Mouse (Mus musculus) heart, postnatal 0 days (tissue): ENCODE data around the gene Atp2c2. TPM values are rescaled to one million over a fixed set of nuclear protein-coding genes. Genes with fewer than 3 reads are reported as not detected.

Experiments used
- ATAC-seq: fragments of 200-750 bp; cut with Nextera tagmentation; 2 replicates; pipeline ENCODE4 v1.8.0; 2017; ENCODE audit warnings: low read depth, moderate number of reproducible peaks, moderate library complexity; ENCODE audit not compliant: insufficient read depth
- DNase-seq: peaks from one replicate; pipeline ENCODE4 v3.0.0-alpha.2; 2016; ENCODE audit warnings: low spot score
- H3K27ac ChIP-seq: fragments of 300-500 bp; sonication (generic); 2 replicates; pipeline ENCODE4 v1.5.1; 2014; ENCODE audit warnings: low read depth, mild to moderate bottlenecking
- H3K27me3 ChIP-seq: fragments of 300-500 bp; sonication (generic); 2 replicates; pipeline ENCODE4 v1.6.1; 2014; ENCODE audit warnings: low read length, mixed read lengths; ENCODE audit not compliant: control insufficient read depth, insufficient read depth
- H3K36me3 ChIP-seq: fragments of 300-500 bp; sonication (generic); replicated peaks from 2 replicates; pipeline ENCODE4 v1.6.1; 2014; ENCODE audit warnings: low read length, mixed read lengths; ENCODE audit not compliant: control insufficient read depth, insufficient read depth
- H3K4me1 ChIP-seq: fragments of 300-500 bp; sonication (generic); 2 replicates; pipeline ENCODE4 v1.6.1; 2014; ENCODE audit warnings: antibody characterized with exemption; ENCODE audit not compliant: control insufficient read depth, insufficient read depth
- H3K4me2 ChIP-seq: fragments of 300-500 bp; sonication (generic); 2 replicates; pipeline ENCODE4 v1.6.1; 2014; ENCODE audit warnings: low read depth, mild to moderate bottlenecking, low read length, moderate library complexity
- H3K4me3 ChIP-seq: fragments of 300-500 bp; sonication (generic); 2 replicates; pipeline ENCODE4 v1.5.1; 2014; ENCODE audit warnings: low read depth, low read length
- H3K9ac ChIP-seq: fragments of 300-500 bp; sonication (generic); replicated peaks from 2 replicates; pipeline ENCODE4 v1.6.1; 2014; ENCODE audit warnings: low read depth, low read length, mixed read lengths
- H3K9me3 ChIP-seq: fragments of 300-500 bp; sonication (generic); replicated peaks from 2 replicates; pipeline ENCODE4 v1.6.1; 2016; ENCODE audit warnings: low read length; ENCODE audit not compliant: control insufficient read depth
- CTCF ChIP-seq: IDR thresholded peaks from 2 replicates; pipeline ENCODE4 v1.5.1; 2016; ENCODE audit warnings: antibody characterized with exemption, control low read depth, low read depth
- EP300 ChIP-seq: IDR thresholded peaks from 2 replicates; pipeline ENCODE4 v1.6.1; 2016; ENCODE audit warnings: antibody characterized with exemption, low read depth
- WGBS: fragments of 180-500 bp; shearing (Covaris S2); extraction: QIAGEN DNeasy Blood & Tissue Kit; methylation state at CpG from one replicate; pipeline ENCODE4 v1.1.7; 2014; 5-methylcytosine and 5-hydroxymethylcytosine counted together
- polyA plus RNA-seq: library from polyadenylated mRNA; unstranded; fragments of >200 nt; fragmentation: Nextera tagmentation; extraction: Ambion mirVana; gene quantifications from 2 replicates; pipeline ENCODE4 v1.2.1, GENCODE M21; 2015
- total RNA-seq: library from RNA; depleted of rRNA; stranded (reverse); fragments of >200 nt; gene quantifications from 2 replicates; pipeline ENCODE4 v1.2.3, GENCODE M21; 2014; ENCODE audit warnings: low replicate concordance

Gene Atp2c2
- total and polyA plus RNA-seq, 2 experiments from 2014 or later: 0.12 TPM; not detected in 1

GRCm38 (mm10) chr8:119722348-119722747, 22.5 kb downstream of the Atp2c2 start:
- H3K4me1 ChIP-seq: peaks cover 8% of the 10 kb centered on the region; the same call in 1 of the 2 replicates
- no peak overlapping the region for H3K4me2 ChIP-seq
- WGBS: 58% methylated on average over 6 of the region's 6 CpGs
- TF ChIP-seq CTCF (no peak), EP300 (no peak)
- ATAC-seq (no peak), DNase-seq (no peak)
- H3K27me3 ChIP-seq: no peaks in the 10 kb centered on the region
- no peaks in the 10 kb centered on the region for H3K9me3 ChIP-seq
- H3K36me3 ChIP-seq: no peaks in the 10 kb centered on the region
- no peak overlapping the region for H3K4me3 ChIP-seq
- no peak overlapping the region for H3K9ac ChIP-seq
- H3K27ac ChIP-seq: no peak overlapping the region

GRCm38 (mm10) chr8:119723676-119724075, 23.9 kb downstream of the Atp2c2 start:
- Histone ChIP-seq H3K36me3 (no peaks in the 10 kb centered on the region), H3K27ac (no peak overlapping the region), H3K9ac (no peak overlapping the region), H3K4me3 (no peak overlapping the region), H3K9me3 (no peaks in the 10 kb centered on the region), H3K4me2 (no peak overlapping the region), H3K4me1 (peaks cover 8% of the 10 kb centered on the region; the same call in 1 of the 2 replicates), H3K27me3 (no peaks in the 10 kb centered on the region)
- 0 out of 2 replicates have a peak, but pooled peaks have one; percentile 27 for ATAC-seq
- no peak for DNase-seq
- 11% methylated on average over 4 of the region's 4 CpGs for WGBS
- TF ChIP-seq EP300 (no peak), CTCF (no peak)

GRCm38 (mm10) chr8:119724596-119724995, 24.8 kb downstream of the Atp2c2 start:
- no peak overlapping the region for H3K4me2 ChIP-seq
- no peak overlapping the region for H3K4me3 ChIP-seq
- no peak for DNase-seq
- H3K9me3 ChIP-seq: no peaks in the 10 kb centered on the region
- 78% methylated on average over 6 of the region's 6 CpGs for WGBS
- H3K27me3 ChIP-seq: no peaks in the 10 kb centered on the region
- no peak overlapping the region for H3K27ac ChIP-seq
- H3K4me1 ChIP-seq: 0 out of 2 replicates have a peak, but pooled peaks cover 4% of the 10 kb centered on the region
- no peak for ATAC-seq
- no peak overlapping the region for H3K9ac ChIP-seq
- no peaks in the 10 kb centered on the region for H3K36me3 ChIP-seq
- no peak for TF ChIP-seq EP300
- TF ChIP-seq CTCF: no peak

GRCm38 (mm10) chr8:119727093-119727492, 27.3 kb downstream of the Atp2c2 start:
- Histone ChIP-seq H3K27me3 (no peaks in the 10 kb centered on the region), H3K4me1 (0 out of 2 replicates have a peak, but pooled peaks cover 4% of the 10 kb centered on the region), H3K9ac (no peak overlapping the region), H3K4me2 (no peak overlapping the region), H3K36me3 (no peaks in the 10 kb centered on the region), H3K4me3 (no peak overlapping the region), H3K27ac (no peak overlapping the region), H3K9me3 (no peaks in the 10 kb centered on the region)
- DNase-seq (no peak), ATAC-seq (no peak)
- no peak for TF ChIP-seq CTCF
- no peak for TF ChIP-seq EP300
- 48% methylated on average over 8 of the region's 8 CpGs for WGBS

GRCm38 (mm10) chr8:119728351-119728895, 28.6 kb downstream of the Atp2c2 start:
- TF ChIP-seq CTCF (no peak), EP300 (no peak)
- no peak overlapping the region for H3K9ac ChIP-seq
- 80% methylated on average over 8 of the region's 8 CpGs for WGBS
- H3K27ac ChIP-seq: no peak overlapping the region
- no peak overlapping the region for H3K4me2 ChIP-seq
- no peak for DNase-seq
- no peaks in the 10 kb centered on the region for H3K9me3 ChIP-seq
- H3K4me1 ChIP-seq: 0 out of 2 replicates have a peak, but pooled peaks cover under 1% of the 10 kb centered on the region
- no peaks in the 10 kb centered on the region for H3K36me3 ChIP-seq
- H3K4me3 ChIP-seq: no peak overlapping the region
- no peaks in the 10 kb centered on the region for H3K27me3 ChIP-seq
- no peak for ATAC-seq

GRCm38 (mm10) chr8:119732072-119732471, 32.3 kb downstream of the Atp2c2 start:
- ATAC-seq (no peak), DNase-seq (no peak)
- 83% methylated on average over 13 of the region's 13 CpGs for WGBS
- Histone ChIP-seq H3K4me3 (no peak overlapping the region), H3K27me3 (no peaks in the 10 kb centered on the region), H3K4me2 (no peak overlapping the region), H3K4me1 (no peaks in the 10 kb centered on the region), H3K36me3 (no peaks in the 10 kb centered on the region), H3K9ac (no peak overlapping the region), H3K27ac (no peak overlapping the region), H3K9me3 (no peaks in the 10 kb centered on the region)
- no peak for TF ChIP-seq CTCF
- TF ChIP-seq EP300: no peak
